Mouse (Mus musculus) ovary, postnatal 10 days (tissue): ENCODE results near the gene 1700019N19Rik.

Experiments
- DNase-seq: peaks from one replicate; pipeline ENCODE4 v3.0.0; 2022; ENCODE audit warnings: low spot score

The 1700019N19Rik gene

DNA sequence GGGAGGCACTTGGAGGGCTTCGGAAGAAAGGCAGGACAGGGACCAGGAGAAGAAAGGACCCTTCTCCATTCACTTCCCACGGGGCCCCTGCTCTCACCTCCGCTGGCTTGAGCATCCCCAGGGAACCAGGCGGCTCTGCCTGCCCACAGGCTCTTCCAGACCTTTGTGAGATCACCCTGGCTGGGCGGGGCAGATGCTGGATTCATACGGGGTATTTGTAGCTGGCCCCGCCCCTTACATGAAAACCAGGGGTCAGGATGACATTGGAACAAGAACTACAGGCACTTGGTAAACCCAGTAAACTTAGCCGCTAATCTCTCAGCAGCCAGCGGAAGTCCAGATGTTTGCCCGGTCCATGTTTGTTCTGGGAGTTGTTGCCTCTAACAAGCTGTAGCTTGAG lies at the start of gene 1700019N19Rik:
1700019N19Rik (minus strand) TSS at position 178 of the 400 bp plus-strand sequence.
- DNase-seq: no peak

GRCm38 (mm10) chr19:58843606-58844005 lies 49.3 kb upstream of the 1700019N19Rik start:
- DNase-seq: no peak

- DNase-seq: no peak
These were observed 46.5 kb upstream of the 1700019N19Rik start for GRCm38 (mm10) chr19:58840721-58841271.

DNA sequence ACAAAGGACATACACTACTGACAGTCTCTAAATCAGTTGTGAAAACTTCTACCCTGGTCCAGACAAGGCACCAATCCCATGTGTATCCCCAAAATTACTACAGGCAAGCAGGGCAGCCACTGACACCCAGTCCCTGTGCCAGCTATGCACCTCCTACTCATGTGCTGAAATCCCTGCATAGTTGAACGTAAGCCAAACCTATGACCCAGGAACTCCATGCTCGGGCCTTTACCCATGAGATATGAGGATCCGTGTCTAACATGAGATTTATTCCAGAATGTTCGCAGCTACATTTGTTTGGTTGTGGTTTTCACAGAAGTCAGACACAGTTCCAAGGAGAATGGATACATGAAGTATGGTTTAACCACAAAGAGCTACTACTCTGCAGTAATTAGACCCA lies 45.5 kb upstream of the 1700019N19Rik start:
- no peak for DNase-seq

- DNase-seq: no peak
These were observed 45.1 kb upstream of the 1700019N19Rik start for GRCm38 (mm10) chr19:58839345-58839744.

DNA sequence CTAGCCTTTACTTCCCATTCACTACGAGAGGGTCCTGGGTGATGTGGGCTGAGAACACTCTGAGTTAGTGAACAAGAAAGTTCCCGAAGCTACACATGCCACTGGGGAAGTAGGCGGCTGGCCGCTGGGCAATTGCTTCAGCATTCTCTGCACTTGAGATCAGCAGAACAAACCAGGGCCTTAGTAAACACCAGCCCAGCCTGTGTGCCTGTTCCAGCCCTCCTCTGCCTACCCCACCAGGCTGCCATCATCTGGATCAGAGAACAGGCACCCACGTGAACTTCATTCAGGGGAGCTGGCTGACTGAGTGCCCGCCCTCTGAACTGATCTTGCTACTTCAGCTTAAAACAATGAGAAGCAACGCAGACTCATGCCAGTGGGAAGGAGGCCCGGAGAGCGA lies 44.4 kb upstream of the 1700019N19Rik start:
- no peak for DNase-seq

DNA sequence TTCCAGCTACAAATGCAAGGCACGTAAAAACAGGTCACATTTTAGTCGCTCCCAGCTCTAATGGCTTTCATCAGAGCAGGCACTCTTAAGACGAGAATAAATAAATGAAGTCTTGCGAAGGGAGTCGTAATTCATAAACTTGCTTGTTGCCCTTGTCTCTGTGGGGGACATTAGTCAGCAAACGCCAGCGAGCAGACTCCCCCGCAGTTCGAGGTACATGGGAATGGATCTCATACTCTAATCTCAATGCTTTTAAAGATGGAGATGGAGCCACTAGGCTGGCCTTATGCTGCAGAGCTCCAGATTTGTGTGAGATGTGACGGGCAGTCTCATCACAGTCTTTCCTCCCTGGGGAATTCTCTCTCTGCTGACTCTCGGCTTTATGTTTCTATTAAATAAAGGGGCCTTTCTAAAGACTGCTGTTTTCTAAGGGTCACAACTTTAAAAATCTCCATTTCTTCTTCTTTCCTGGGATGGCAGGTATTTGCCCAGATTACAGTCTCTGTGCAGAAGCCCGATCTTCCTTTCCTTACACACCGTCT lies 39.4 kb upstream of the 1700019N19Rik start:
- no peak for DNase-seq

DNA sequence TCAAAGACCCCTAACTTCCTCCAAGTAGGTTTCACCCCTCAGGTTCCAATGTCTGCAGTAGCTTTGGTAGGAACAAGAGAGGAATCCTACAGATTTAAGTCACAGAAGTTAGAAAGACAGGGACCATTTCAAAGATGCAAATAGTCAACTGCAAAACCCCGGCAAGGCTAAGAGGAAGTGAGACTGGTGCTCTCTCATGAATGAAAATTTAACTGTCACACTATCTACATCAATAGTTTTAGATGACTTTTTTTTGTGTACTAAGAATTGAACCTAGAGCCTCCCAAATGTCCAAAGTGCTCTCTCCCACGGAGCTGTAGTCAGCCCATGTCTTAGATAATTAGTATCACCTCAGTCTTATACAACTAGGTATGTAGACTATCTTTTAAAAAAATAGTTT lies 38.7 kb upstream of the 1700019N19Rik start:
- no peak for DNase-seq

DNA sequence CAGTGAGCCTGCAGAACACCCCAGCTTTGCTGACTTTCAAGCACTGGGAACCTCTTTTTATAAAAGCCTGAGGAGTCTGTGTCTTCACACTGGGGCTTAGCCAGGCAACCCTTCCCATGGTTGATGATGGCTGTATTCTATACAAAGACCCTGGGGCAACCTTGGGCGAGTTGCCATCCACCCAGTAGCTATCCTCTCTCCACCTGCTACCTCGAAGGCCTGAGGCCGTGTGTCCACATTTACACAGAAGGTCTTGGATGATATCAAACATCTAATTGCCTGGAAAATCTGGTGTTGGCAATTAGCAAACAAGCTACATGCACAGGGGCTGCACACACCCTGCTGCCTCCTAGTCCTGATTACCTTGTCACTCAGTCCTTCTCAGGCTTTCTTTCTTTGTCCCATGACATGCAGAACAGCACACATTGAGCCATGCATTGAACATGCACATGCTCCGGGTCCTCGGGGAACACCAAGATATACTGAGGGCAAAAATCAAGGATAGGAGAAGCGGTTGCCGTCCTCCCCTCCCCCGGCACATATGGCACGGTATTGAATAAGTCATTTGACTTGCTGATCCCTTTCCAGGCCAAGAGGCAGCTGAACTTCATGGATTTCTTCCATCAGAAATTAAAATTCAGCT lies 37.1 kb upstream of the 1700019N19Rik start:
- DNase-seq: no peak

DNA sequence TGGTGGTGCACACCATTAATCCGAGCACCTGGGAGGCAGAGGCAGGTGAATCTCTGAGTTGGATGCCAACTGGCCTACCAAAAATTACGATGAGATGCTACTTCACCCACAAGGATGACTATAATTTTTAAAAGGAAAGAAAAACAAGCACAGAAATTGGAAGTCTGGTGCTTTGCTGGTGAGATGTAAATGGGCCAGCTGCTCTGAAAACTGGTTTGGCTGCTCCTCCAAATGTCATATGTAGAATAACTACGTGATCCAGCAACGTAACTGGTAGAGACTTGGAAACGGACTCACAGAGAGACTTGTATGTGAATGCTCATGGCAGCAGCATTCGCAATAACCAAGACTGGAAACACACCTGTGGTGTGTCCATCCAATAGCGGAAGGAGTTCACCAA lies 35.9 kb upstream of the 1700019N19Rik start:
- no peak for DNase-seq

- no peak for DNase-seq
These were observed 35.3 kb upstream of the 1700019N19Rik start for GRCm38 (mm10) chr19:58829575-58829974.

- no peak for DNase-seq
These were observed 33.4 kb upstream of the 1700019N19Rik start for GRCm38 (mm10) chr19:58827656-58828055.

GRCm38 (mm10) chr19:58824316-58824715 lies 30.1 kb upstream of the 1700019N19Rik start:
- no peak for DNase-seq

DNA sequence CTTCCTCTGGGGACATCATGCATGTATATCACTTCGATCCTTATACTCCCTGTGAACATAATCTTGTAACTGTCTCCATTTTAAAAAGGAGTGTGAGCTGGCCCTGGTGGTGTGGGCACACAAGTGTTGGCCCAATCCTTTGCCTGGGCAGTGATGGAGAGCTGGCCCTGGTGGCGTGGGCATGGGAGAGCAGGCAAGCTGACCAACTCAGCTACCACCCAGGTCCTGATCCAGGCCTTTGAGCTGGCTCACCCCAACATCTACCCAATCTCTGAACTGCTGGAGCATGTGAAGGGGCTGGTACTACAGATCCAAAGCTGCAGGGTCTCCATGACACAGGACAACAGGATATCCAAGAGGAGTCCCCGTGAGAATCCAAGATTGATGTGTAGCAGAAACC lies 29.0 kb upstream of the 1700019N19Rik start:
- no peak for DNase-seq

GRCm38 (mm10) chr19:58822454-58823200 lies 28.4 kb upstream of the 1700019N19Rik start:
- DNase-seq: no peak

DNA sequence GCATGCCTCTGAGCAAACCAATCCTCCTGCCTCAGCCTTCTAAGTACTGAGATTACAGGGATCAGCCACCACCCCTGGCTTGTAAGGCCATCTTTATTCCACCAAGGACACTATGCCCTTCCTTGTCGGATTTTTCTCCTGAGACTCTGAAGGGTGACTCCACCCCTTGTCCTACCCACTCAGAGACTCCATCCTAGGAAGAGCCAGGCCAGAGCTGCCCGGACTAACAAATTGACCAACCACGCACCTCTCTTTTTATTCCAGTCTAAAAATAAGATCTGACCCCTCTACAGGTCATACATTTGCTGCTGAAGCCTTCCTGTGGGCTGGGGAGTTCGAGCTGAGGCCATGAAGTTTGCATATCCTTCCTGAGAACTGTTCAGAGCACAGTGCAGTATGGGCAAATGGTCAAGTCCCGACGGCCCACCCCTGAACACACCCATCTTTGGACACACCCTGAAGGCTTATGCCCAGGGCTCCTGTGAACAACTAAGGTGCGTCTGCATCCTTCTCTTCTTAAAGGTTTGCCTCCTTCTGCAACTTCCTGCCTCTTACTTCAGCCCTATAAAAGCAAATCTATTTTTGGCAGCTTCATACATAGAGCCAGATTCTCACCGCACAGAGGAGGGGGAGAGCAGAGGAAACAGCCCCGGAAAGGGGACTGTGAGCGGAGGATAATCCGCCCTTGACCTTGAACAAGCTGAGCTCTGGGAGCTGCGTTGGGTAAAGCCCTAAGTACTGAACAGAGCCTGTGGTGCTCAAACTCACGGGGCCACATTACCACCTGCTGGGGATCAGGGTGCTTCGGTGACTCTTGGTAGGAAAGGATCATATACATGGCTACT lies 24.5 kb upstream of the 1700019N19Rik start:
- no peak for DNase-seq

DNA sequence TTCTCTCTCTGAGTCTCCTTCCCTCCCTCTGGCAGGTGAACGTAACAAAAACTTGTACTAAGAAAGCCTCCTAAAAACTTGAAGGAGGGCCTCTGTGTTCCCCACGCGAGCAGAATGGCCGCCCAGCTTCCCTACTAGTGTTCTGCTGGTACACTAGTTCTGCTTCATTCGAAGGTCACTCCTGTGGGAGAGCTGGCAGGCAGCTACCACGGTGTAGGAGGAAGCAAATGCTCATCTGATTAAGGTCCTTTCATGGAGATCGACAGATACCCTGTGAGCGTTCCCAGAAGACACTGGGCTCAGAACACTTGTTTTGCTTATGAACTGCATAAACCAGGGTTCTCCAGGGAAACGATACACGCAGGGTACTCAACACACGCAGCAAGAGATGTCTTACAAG lies 23.1 kb upstream of the 1700019N19Rik start:
- DNase-seq: no peak

GRCm38 (mm10) chr19:58816453-58817041 lies 22.3 kb upstream of the 1700019N19Rik start:
- no peak for DNase-seq

DNA sequence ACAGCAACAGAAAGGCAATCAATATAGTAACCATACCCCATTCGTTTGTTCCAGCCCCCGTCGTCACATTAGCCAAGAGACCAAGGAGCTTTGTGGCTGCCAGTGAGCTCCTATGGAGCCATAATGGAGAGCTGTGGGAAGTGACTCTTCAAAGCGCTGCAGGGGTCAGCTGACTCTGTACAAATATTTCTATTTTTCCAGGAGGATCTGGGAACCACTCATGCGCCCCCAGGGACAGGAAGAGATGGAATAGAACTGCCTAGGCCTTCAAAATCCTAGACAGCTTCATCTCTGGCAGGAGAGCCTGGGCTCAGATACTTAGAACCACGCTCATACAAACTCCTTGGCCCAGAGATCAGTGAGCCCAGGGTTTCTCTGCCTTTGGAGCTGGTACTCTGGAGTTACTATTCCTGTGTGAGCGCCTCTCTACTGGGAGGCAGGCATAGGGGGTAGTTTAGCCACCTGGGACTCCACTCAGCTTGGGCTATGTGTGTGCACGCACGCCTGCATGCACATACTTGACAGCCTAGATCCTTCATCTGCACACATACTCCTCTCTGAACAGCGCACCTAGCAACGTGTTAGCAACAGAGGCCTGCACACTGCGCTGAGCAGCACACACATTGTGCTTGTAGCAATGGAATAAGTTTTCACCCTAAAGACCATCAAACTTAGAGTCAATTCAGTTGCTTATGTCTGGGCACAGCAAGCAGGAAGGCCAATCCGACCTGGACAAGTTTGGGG lies 21.1 kb upstream of the 1700019N19Rik start:
- DNase-seq: no peak

GRCm38 (mm10) chr19:58810536-58810935 lies 16.3 kb upstream of the 1700019N19Rik start:
- DNase-seq: no peak

- no peak for DNase-seq
These were observed 14.6 kb upstream of the 1700019N19Rik start for GRCm38 (mm10) chr19:58808864-58809263.
